Comparison of ENCODE assay signal across 8 mouse cellular contexts in the genomic region with DNA sequence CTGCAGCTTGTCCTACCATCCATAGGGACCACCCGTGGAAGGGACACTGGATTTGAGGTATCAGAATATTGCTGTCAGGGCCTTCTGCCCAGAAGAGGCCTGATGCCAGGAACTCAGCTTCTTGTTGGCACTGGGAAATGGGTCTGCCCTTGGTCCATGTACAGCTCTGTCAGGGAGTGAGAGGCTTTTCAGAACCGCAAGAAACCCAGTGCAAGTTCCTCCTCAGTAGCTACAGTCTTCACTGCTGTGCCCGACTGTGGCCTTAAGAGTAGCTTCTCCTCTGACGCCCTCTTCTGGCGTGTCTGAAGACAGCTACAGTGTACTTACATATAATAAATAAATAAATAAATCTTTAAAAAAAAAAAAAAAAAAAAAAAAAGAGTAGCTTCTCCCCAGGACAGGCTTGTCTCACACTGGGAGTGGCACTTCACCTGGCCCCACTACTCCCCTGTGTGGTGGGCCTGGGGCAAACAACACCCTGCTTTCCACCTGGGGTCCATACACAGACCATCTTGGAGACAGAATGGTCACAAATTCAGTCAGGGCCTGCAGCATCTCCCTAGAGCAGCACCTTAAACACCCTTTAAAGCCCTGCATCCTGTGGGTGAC. TPM values are rescaled to one million over a fixed set of nuclear protein-coding genes. Genes with fewer than 3 reads are reported as not detected.
DNase-seq lines count a peak whose midpoint lies in the region; ATAC-seq and TF ChIP-seq lines count a peak whose summit lies in the region.

No protein-coding gene starts in this region.

- peaks cover 5% of the 10 kb centered on the region; the same call in 1 of the 2 replicates for H3K4me1 ChIP-seq in heart, postnatal 0 days (ENCODE audit: control insufficient read depth, insufficient read depth)
- H3K4me1 ChIP-seq in CH12.LX (ENCODE audit: control insufficient read depth in 1 of 2, insufficient read depth in 2 of 2): peaks cover 0 to 13% of the 10 kb centered on the region in 2 experiments; a peak in 2 of 4 replicates
- H3K4me1 ChIP-seq in midbrain, embryonic 11.5 days (ENCODE audit: control insufficient read depth, insufficient read depth, low read length): peaks cover 10% of the 10 kb centered on the region

- dilution Hi-C loops in CH12.LX (cut with MboI; ENCODE audit: extremely low pct_ligation_motif_present, extremely low pct_unique_long_range_greater_than_20kb, low sequenced_read_pairs): no loop called here

- peak; percentile 23 for TF ChIP-seq RAD21 in CH12.LX (IDR thresholded peaks at IDR 0.05; ENCODE audit: low read depth, low read length)

- no peak overlapping the region for H3K4me2 ChIP-seq in heart, postnatal 0 days (ENCODE audit: low read depth, low read length)
- no peak overlapping the region for H3K4me2 ChIP-seq in CH12.LX (ENCODE audit: insufficient read depth, low read depth, poor library complexity, severe bottlenecking)
- H3K4me2 ChIP-seq in midbrain, embryonic 11.5 days: no peak overlapping the region

- no peak for TF ChIP-seq POLR2A in CH12.LX (IDR thresholded peaks at IDR 0.05; ENCODE audit: low read depth, low read length)

- H3K79me2 ChIP-seq in CH12.LX (replicated peaks; ENCODE audit: control insufficient read depth, extremely low read depth, insufficient read depth, poor library complexity, severe bottlenecking): peaks cover 4% of the 10 kb centered on the region

- H3K27ac ChIP-seq in heart, postnatal 0 days (ENCODE audit: low read depth): no peak overlapping the region
- no peak overlapping the region for H3K27ac ChIP-seq in CH12.LX (ENCODE audit: insufficient read depth, low read depth)
- peak overlapping the region; percentile 37 for H3K27ac ChIP-seq in midbrain, embryonic 11.5 days (ENCODE audit: low read depth, low read length)

- H3K9me3 ChIP-seq in heart, postnatal 0 days (replicated peaks; ENCODE audit: control insufficient read depth, low read length): no peaks in the 10 kb centered on the region
- H3K9me3 ChIP-seq in CH12.LX (replicated peaks; ENCODE audit: low read length): no peaks in the 10 kb centered on the region
- H3K9me3 ChIP-seq in midbrain, embryonic 11.5 days (ENCODE audit: control insufficient read depth, low read length): no peaks in the 10 kb centered on the region

- ATAC-seq in heart, postnatal 0 days (ENCODE audit: insufficient read depth, low read depth): no peak
- ATAC-seq in midbrain, embryonic 11.5 days (ENCODE audit: low FRiP score): no peak
- no peak for ATAC-seq in erythroblast, adult 5-6 weeks (replicated peaks; ENCODE audit: low FRiP score, poor library complexity, severe bottlenecking)

- no peak for TF ChIP-seq EP300 in heart, postnatal 0 days (IDR thresholded peaks at IDR 0.05; ENCODE audit: low read depth)
- TF ChIP-seq EP300 in CH12.LX (IDR thresholded peaks at IDR 0.05; ENCODE audit: low read length): no peak

- DNase-seq in heart, postnatal 0 days (ENCODE audit: low spot score): peak; percentile 49
- DNase-seq in heart, adult 11 months: no peak
- peak; percentile 60 for DNase-seq in CH12.LX (ENCODE audit: extremely low read depth)
- peak; percentile 81 to 82 for DNase-seq in cerebellum, postnatal 25 days
- DNase-seq in induced T-regulatory cell, adult 2 months (ENCODE audit: low read depth): peak; percentile 75
- no peak for DNase-seq in midbrain, embryonic 11.5 days (ENCODE audit: low spot score, missing footprints)
- DNase-seq in spleen, postnatal 14 days (ENCODE audit: low spot score in 2 of 2): no peak

- WGBS in heart, postnatal 0 days: 33% methylated on average over 5 of the region's 5 CpGs
- WGBS in midbrain, embryonic 11.5 days: 30% methylated on average over 5 of the region's 5 CpGs

- no peaks in the 10 kb centered on the region for H3K27me3 ChIP-seq in heart, postnatal 0 days (ENCODE audit: control insufficient read depth, insufficient read depth, low read length)
- no peaks in the 10 kb centered on the region for H3K27me3 ChIP-seq in CH12.LX (replicated peaks)
- H3K27me3 ChIP-seq in midbrain, embryonic 11.5 days (ENCODE audit: control insufficient read depth, insufficient read depth, low read length): no peaks in the 10 kb centered on the region

- no peak overlapping the region for H3K9ac ChIP-seq in heart, postnatal 0 days (replicated peaks; ENCODE audit: low read depth, low read length)
- H3K9ac ChIP-seq in CH12.LX (ENCODE audit: insufficient read depth, low read depth): no peak overlapping the region
- H3K9ac ChIP-seq in midbrain, embryonic 11.5 days (ENCODE audit: low read length): peak overlapping the region; percentile 43; the same call in 1 of the 2 replicates

- in situ Hi-C loops in CH12.LX (cut with MboI; ENCODE audit: low pct_ligation_motif_present, low pct_unique_long_range_greater_than_20kb, low sequenced_read_pairs): loop anchor here (5.0 kb wide), 1 partner anchor 68 kb away; a partner anchor contains a TSS

- peaks cover 46% of the 10 kb centered on the region for H3K36me3 ChIP-seq in heart, postnatal 0 days (replicated peaks; ENCODE audit: control insufficient read depth, insufficient read depth, low read length)
- H3K36me3 ChIP-seq in CH12.LX (replicated peaks in 1 of 2; ENCODE audit: control insufficient read depth in 1 of 2, insufficient read depth in 1 of 2, low read length in 1 of 2): peaks cover 45 to 53% of the 10 kb centered on the region in 2 experiments
- peaks cover 33% of the 10 kb centered on the region for H3K36me3 ChIP-seq in midbrain, embryonic 11.5 days (ENCODE audit: control insufficient read depth, insufficient read depth, low read length)

- no peak overlapping the region for H3K4me3 ChIP-seq in heart, postnatal 0 days (ENCODE audit: low read depth, low read length)
- H3K4me3 ChIP-seq in CH12.LX (replicated peaks in 1 of 3; ENCODE audit: low read depth in 2 of 3, low read length in 2 of 3, poor library complexity in 1 of 3): no peak overlapping the region
- H3K4me3 ChIP-seq in midbrain, embryonic 11.5 days (ENCODE audit: low read depth, low read length): no peak overlapping the region

- peak; percentile 36; the same call in 1 of the 2 replicates for TF ChIP-seq CTCF in heart, postnatal 0 days (IDR thresholded peaks at IDR 0.05; ENCODE audit: low read depth)
- peak in 1 of 2 experiments; percentile 39; a peak in 2 of 4 replicates for TF ChIP-seq CTCF in CH12.LX (conservative IDR thresholded peaks at IDR 0.05 in 1 of 2, IDR thresholded peaks at IDR 0.05 in 1 of 2; ENCODE audit: low read depth in 2 of 2, low read length in 2 of 2)

TF ChIP-seq in CH12.LX, 34 proteins besides CTCF, POLR2A, EP300 and RAD21 (continues in another document):
- TF ChIP-seq ZNF384 (IDR thresholded peaks at IDR 0.05; ENCODE audit: low read depth, low read length): peak; percentile 85

RNA-seq across cellular contexts. Expression of a gene that starts 4.0 kb away (rescaled TPM):
- total RNA-seq in heart, postnatal 0 days (2014; rRNA removed; ENCODE audit: low replicate concordance): 838 and 847 TPM in 2 replicates
- 1,203 and 1,284 TPM in 2 replicates for polyA plus RNA-seq in heart, postnatal 0 days (2015; fragmentation: Nextera tagmentation; extraction: Ambion mirVana)
- total RNA-seq in CH12.LX (2012; rRNA removed) (248 and 282 TPM in 2 replicates), CH12.LX (2014; rRNA removed) (124 and 154 TPM in 2 replicates)
- 222 and 228 TPM in 2 replicates for polyA plus RNA-seq in CH12.LX (2012; ENCODE audit: insufficient read length, low read depth)
- 209 and 229 TPM in 2 replicates for polyA plus RNA-seq in midbrain, embryonic 11.5 days (2014; fragmentation: Nextera tagmentation; extraction: Ambion mirVana)
- 25.7 and 25.9 TPM in 2 replicates for total RNA-seq in erythroblast, adult 5-6 weeks (2015; ENCODE audit: low replicate concordance)
- 13.0 and 14.2 TPM in 2 replicates for total RNA-seq in erythroblast, adult 5-6 weeks (2017; ENCODE audit: low replicate concordance)

RNA-seq across cellular contexts. Expression of a gene that starts 15.9 kb away (rescaled TPM):
- total RNA-seq in heart, postnatal 0 days (2014; rRNA removed; ENCODE audit: low replicate concordance): 27.2 and 27.7 TPM in 2 replicates
- polyA plus RNA-seq in heart, postnatal 0 days (2015; fragmentation: Nextera tagmentation; extraction: Ambion mirVana): 22.8 and 25.7 TPM in 2 replicates
- total RNA-seq in CH12.LX (2012; rRNA removed) (0.30 and 0.38 TPM in 2 replicates), CH12.LX (2014; rRNA removed) (0.24 TPM in 1 of 2 replicates, not detected in the other)
- polyA plus RNA-seq in CH12.LX (2012; ENCODE audit: insufficient read length, low read depth): 0.42 TPM in 1 of 2 replicates, not detected in the other
- polyA plus RNA-seq in midbrain, embryonic 11.5 days (2014; fragmentation: Nextera tagmentation; extraction: Ambion mirVana): 24.6 and 28.9 TPM in 2 replicates
- not detected in 2 replicates for total RNA-seq in erythroblast, adult 5-6 weeks (2015; ENCODE audit: low replicate concordance)
- 0.77 TPM in 1 of 2 replicates, not detected in the other for total RNA-seq in erythroblast, adult 5-6 weeks (2017; ENCODE audit: low replicate concordance)

RNA-seq across cellular contexts. Expression of a gene that starts 16.4 kb away (rescaled TPM):
- 88.9 and 96.2 TPM in 2 replicates for total RNA-seq in heart, postnatal 0 days (2014; rRNA removed; ENCODE audit: low replicate concordance)
- 24.8 and 30.3 TPM in 2 replicates for polyA plus RNA-seq in heart, postnatal 0 days (2015; fragmentation: Nextera tagmentation; extraction: Ambion mirVana)
- total RNA-seq in CH12.LX (2012; rRNA removed): 162 and 172 TPM in 2 replicates
- total RNA-seq in CH12.LX (2014; rRNA removed): 180 and 187 TPM in 2 replicates
- 236 and 252 TPM in 2 replicates for polyA plus RNA-seq in CH12.LX (2012; ENCODE audit: insufficient read length, low read depth)
- polyA plus RNA-seq in midbrain, embryonic 11.5 days (2014; fragmentation: Nextera tagmentation; extraction: Ambion mirVana): 37.8 and 42.6 TPM in 2 replicates
- 13.8 and 17.1 TPM in 2 replicates for total RNA-seq in erythroblast, adult 5-6 weeks (2015; ENCODE audit: low replicate concordance)
- 29.8 and 35.3 TPM in 2 replicates for total RNA-seq in erythroblast, adult 5-6 weeks (2017; ENCODE audit: low replicate concordance)

RNA-seq across cellular contexts. Expression of a gene that starts 18.7 kb away (rescaled TPM):
- 41.4 and 59.7 TPM in 2 replicates for total RNA-seq in heart, postnatal 0 days (2014; rRNA removed; ENCODE audit: low replicate concordance)
- 18.4 and 22.9 TPM in 2 replicates for polyA plus RNA-seq in heart, postnatal 0 days (2015; fragmentation: Nextera tagmentation; extraction: Ambion mirVana)
- total RNA-seq in CH12.LX (2012; rRNA removed) (35.6 and 44.3 TPM in 2 replicates), CH12.LX (2014; rRNA removed) (24.1 and 25.1 TPM in 2 replicates)
- polyA plus RNA-seq in CH12.LX (2012; ENCODE audit: insufficient read length, low read depth): 22.9 and 24.1 TPM in 2 replicates
- 134 and 142 TPM in 2 replicates for polyA plus RNA-seq in midbrain, embryonic 11.5 days (2014; fragmentation: Nextera tagmentation; extraction: Ambion mirVana)
- 1.3 and 4.4 TPM in 2 replicates for total RNA-seq in erythroblast, adult 5-6 weeks (2015; ENCODE audit: low replicate concordance)
- 14.7 and 24.0 TPM in 2 replicates for total RNA-seq in erythroblast, adult 5-6 weeks (2017; ENCODE audit: low replicate concordance)

RNA-seq across cellular contexts. Expression of a gene that starts 47.4 kb away (rescaled TPM):
- total RNA-seq in heart, postnatal 0 days (2014; rRNA removed; ENCODE audit: low replicate concordance): 1,030 and 1,317 TPM in 2 replicates
- 499 and 510 TPM in 2 replicates for polyA plus RNA-seq in heart, postnatal 0 days (2015; fragmentation: Nextera tagmentation; extraction: Ambion mirVana)
- total RNA-seq in CH12.LX (2012; rRNA removed) (4,610 and 5,342 TPM in 2 replicates), CH12.LX (2014; rRNA removed) (2,343 and 2,739 TPM in 2 replicates)
- 2,279 and 2,754 TPM in 2 replicates for polyA plus RNA-seq in CH12.LX (2012; ENCODE audit: insufficient read length, low read depth)
- 752 and 845 TPM in 2 replicates for polyA plus RNA-seq in midbrain, embryonic 11.5 days (2014; fragmentation: Nextera tagmentation; extraction: Ambion mirVana)
- 509 and 541 TPM in 2 replicates for total RNA-seq in erythroblast, adult 5-6 weeks (2015; ENCODE audit: low replicate concordance)
- total RNA-seq in erythroblast, adult 5-6 weeks (2017; ENCODE audit: low replicate concordance): 422 and 457 TPM in 2 replicates

Comparison
In these comparisons a context has a peak if more than half of its experiments do, and no peak if none do; other contexts are left out.
1. DNase-seq: peak in heart, postnatal 0 days (single experiment), CH12.LX (single experiment), cerebellum, postnatal 25 days (2 of 2) and induced T-regulatory cell, adult 2 months (single experiment); none in heart, adult 11 months (single experiment), midbrain, embryonic 11.5 days (single experiment) and spleen, postnatal 14 days (0 of 2).
2. RNA of a gene that starts 4.0 kb away (total RNA-seq): 838 to 847 TPM in heart, postnatal 0 days and 124 to 282 TPM in CH12.LX; 13.0 to 25.9 TPM in erythroblast, adult 5-6 weeks; every median in the first group is over 4 times any median in the second.
3. RNA of a gene that starts 15.9 kb away (total RNA-seq): 27.2 to 27.7 TPM in heart, postnatal 0 days; 0.77 TPM in erythroblast, adult 5-6 weeks and 0.24 to 0.38 TPM in CH12.LX; every median in the first group is over 10 times any median in the second.